Mouse (Mus musculus) G1E (cell line): ENCODE data around the gene Atrn. TPM values are rescaled to one million over a fixed set of nuclear protein-coding genes. Genes with fewer than 3 reads are reported as not detected.

Experiments
- ATAC-seq: 2 replicates; pipeline ENCODE4 v1.8.0; 2016; ENCODE audit warnings: mild to moderate bottlenecking; ENCODE audit not compliant: insufficient number of reproducible peaks, poor library complexity, low FRiP score, severe bottlenecking; ENCODE audit errors: extremely low read depth
- DNase-seq: peaks from one replicate; pipeline ENCODE4 v3.0.0; 2012; ENCODE audit warnings: low spot score
- H3K27me3 ChIP-seq: 2 replicates; pipeline ENCODE4 v1.6.1; 2012; ENCODE audit warnings: mild to moderate bottlenecking, low read length, inconsistent platforms; ENCODE audit not compliant: insufficient read depth
- H3K36me3 ChIP-seq: replicated peaks from 2 replicates; pipeline ENCODE3; 2012; ENCODE audit warnings: mild to moderate bottlenecking, inconsistent platforms
- H3K4me1 ChIP-seq: 2 replicates; pipeline ENCODE4 v1.6.1; 2012; ENCODE audit warnings: low read depth, low read length, inconsistent platforms, mixed read lengths; ENCODE audit not compliant: insufficient read depth
- H3K4me3 ChIP-seq: 2 replicates; pipeline ENCODE4 v1.5.1; 2012; ENCODE audit warnings: low read depth, mild to moderate bottlenecking, inconsistent platforms, low read length, moderate library complexity, mixed read lengths
- H3K9me3 ChIP-seq: replicated peaks from 2 replicates; pipeline ENCODE4 v1.6.1; 2012; ENCODE audit warnings: inconsistent platforms
- CTCF ChIP-seq: IDR thresholded peaks from 2 replicates; pipeline ENCODE4 v1.5.1; 2012; ENCODE audit warnings: low read depth, low read length, inconsistent platforms, mixed read lengths
- GATA1 ChIP-seq: IDR thresholded peaks from 2 replicates; pipeline ENCODE4 v1.6.1; 2012; ENCODE audit warnings: borderline replicate concordance, low read length, inconsistent platforms, mixed read lengths
- GATA2 ChIP-seq: IDR thresholded peaks from 2 replicates; pipeline ENCODE4 v1.6.1; 2012; ENCODE audit warnings: low read depth, low read length, inconsistent platforms, borderline replicate concordance
- POLR2AphosphoS5 ChIP-seq: IDR thresholded peaks from 2 replicates; pipeline ENCODE4 v1.6.1; 2012; ENCODE audit warnings: low read depth, low read length, inconsistent platforms; ENCODE audit not compliant: insufficient replicate concordance
- TAL1 ChIP-seq: conservative IDR thresholded peaks from 2 replicates; pipeline ENCODE4 v1.6.1; 2012; ENCODE audit warnings: low read depth, low read length, inconsistent platforms, mixed read lengths
- polyA plus RNA-seq: library from polyadenylated mRNA; stranded (reverse); fragments of >175 nt; gene quantifications from 2 replicates; pipeline ENCODE4 v1.2.3, GENCODE M21; 2012
- total RNA-seq, 2 experiments: library from RNA; stranded (forward) in 1 of 2; stranded (reverse) in 1 of 2; fragments of 200-1000 nt in 1 of 2; fragments of >200 nt in 1 of 2; fragmentation: Nextera tagmentation in 1 of 2; gene quantifications; 2 replicates each; pipeline ENCODE4 v1.2.3; 2014 to 2017

The Atrn gene
- total and polyA plus RNA-seq, 3 experiments = 1.8 to 17.2 (median 10.6) TPM

GRCm38 (mm10) chr2:130971030-130971429, 64.7 kb downstream of the Atrn start:
- Histone ChIP-seq H3K9me3 (no peaks in the 10 kb centered on the region), H3K36me3 (peaks cover 35% of the 10 kb centered on the region), H3K27me3 (no peaks in the 10 kb centered on the region), H3K4me1 (peaks cover 62% of the 10 kb centered on the region), H3K4me3 (no peak overlapping the region)
- TF ChIP-seq GATA2 (no peak), GATA1 (no peak), TAL1 (no peak), CTCF (no peak), POLR2AphosphoS5 (no peak)
- ATAC-seq (peak; percentile 16), DNase-seq (no peak)

GRCm38 (mm10) chr2:130972386-130972785, 66.1 kb downstream of the Atrn start:
- peaks cover 66% of the 10 kb centered on the region for H3K4me1 ChIP-seq
- no peak overlapping the region for H3K4me3 ChIP-seq
- DNase-seq = no peak
- ATAC-seq = no peak
- H3K9me3 ChIP-seq = no peaks in the 10 kb centered on the region
- H3K27me3 ChIP-seq = no peaks in the 10 kb centered on the region
- TF ChIP-seq CTCF = no peak
- no peak for TF ChIP-seq GATA1
- no peak for TF ChIP-seq GATA2
- TF ChIP-seq POLR2AphosphoS5 = no peak
- no peak for TF ChIP-seq TAL1
- peaks cover 39% of the 10 kb centered on the region for H3K36me3 ChIP-seq

- ATAC-seq = peak; percentile 71
- no peak overlapping the region for H3K4me3 ChIP-seq
Observed at GRCm38 (mm10) chr2:130974928-130975327, 68.6 kb downstream of the Atrn start.

GRCm38 (mm10) chr2:130977589-130977988, 71.3 kb downstream of the Atrn start:
- H3K4me1 ChIP-seq = peaks cover 49% of the 10 kb centered on the region

More at GRCm38 (mm10) chr2:130974928-130975327, 68.6 kb downstream of the Atrn start:
- H3K9me3 ChIP-seq = no peaks in the 10 kb centered on the region
- TF ChIP-seq TAL1 (peak; percentile 54), CTCF (no peak), GATA2 (no peak), GATA1 (no peak), POLR2AphosphoS5 (no peak)
- H3K4me1 ChIP-seq = peaks cover 72% of the 10 kb centered on the region
- no peaks in the 10 kb centered on the region for H3K27me3 ChIP-seq
- H3K36me3 ChIP-seq = peaks cover 49% of the 10 kb centered on the region
- no peak for DNase-seq

GRCm38 (mm10) chr2:130978058-130978847, 72.0 kb downstream of the Atrn start:
- DNase-seq (no peak), ATAC-seq (no peak)
- TF ChIP-seq TAL1 (no peak), GATA1 (no peak), GATA2 (no peak), POLR2AphosphoS5 (no peak), CTCF (no peak)
- no peaks in the 10 kb centered on the region for H3K27me3 ChIP-seq
- H3K4me3 ChIP-seq = no peak overlapping the region
- no peaks in the 10 kb centered on the region for H3K9me3 ChIP-seq
- peaks cover 54% of the 10 kb centered on the region for H3K36me3 ChIP-seq
- H3K4me1 ChIP-seq = peaks cover 47% of the 10 kb centered on the region

More at GRCm38 (mm10) chr2:130977589-130977988, 71.3 kb downstream of the Atrn start:
- H3K9me3 ChIP-seq = no peaks in the 10 kb centered on the region
- no peaks in the 10 kb centered on the region for H3K27me3 ChIP-seq
- no peak overlapping the region for H3K4me3 ChIP-seq
- no peak for DNase-seq
- ATAC-seq = no peak
- peaks cover 50% of the 10 kb centered on the region for H3K36me3 ChIP-seq
- TF ChIP-seq GATA2 (no peak), GATA1 (no peak), TAL1 (no peak), POLR2AphosphoS5 (no peak), CTCF (no peak)

- H3K4me1 ChIP-seq = peaks cover 39% of the 10 kb centered on the region
- ATAC-seq (no peak), DNase-seq (no peak)
- no peaks in the 10 kb centered on the region for H3K9me3 ChIP-seq
- peaks cover 47% of the 10 kb centered on the region for H3K36me3 ChIP-seq
- TF ChIP-seq POLR2AphosphoS5 (no peak), GATA2 (no peak), GATA1 (no peak), TAL1 (no peak), CTCF (no peak)
- H3K4me3 ChIP-seq = no peak overlapping the region
- no peaks in the 10 kb centered on the region for H3K27me3 ChIP-seq
Observed at GRCm38 (mm10) chr2:130979138-130979537, 72.8 kb downstream of the Atrn start.
